Mouse (Mus musculus) right cerebral cortex, postnatal 4 days (tissue): ENCODE data around the gene Ugt1a8.
"Not testable (repeated sequence)": the region's sequence is repeated elsewhere in the genome, so short reads cannot be mapped to it uniquely, and the experiment has no call there.

Experiments used
- DNase-seq: peaks from one replicate; pipeline ENCODE4 v3.0.0-alpha.2; 2022

Ugt1a8 gene

DNA sequence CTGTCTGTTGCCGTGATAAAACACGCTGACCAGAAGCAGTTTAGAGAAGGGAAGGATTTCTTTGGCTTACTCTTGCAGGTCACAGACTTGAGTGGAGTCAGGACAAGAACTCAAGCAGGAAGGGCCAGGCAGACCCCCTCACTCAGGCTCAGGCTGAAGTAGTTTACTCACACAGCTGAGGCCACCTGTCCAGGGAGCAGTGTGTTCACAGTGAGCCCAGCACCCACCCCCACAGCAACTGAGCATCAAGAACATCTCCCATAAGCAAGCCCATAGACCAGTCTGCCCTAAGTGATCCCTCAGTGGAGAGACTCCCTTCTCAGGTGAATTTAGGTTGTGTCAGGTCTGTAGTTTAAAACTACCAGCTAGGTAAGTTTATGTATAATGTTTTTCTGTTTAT is 22.0 kb downstream of the Ugt1a8 start:
- DNase-seq, result not testable (repeated sequence)

GRCm38 (mm10) chr1:88112769-88113168 is 25.2 kb downstream of the Ugt1a8 start:
- DNase-seq, result not testable (repeated sequence)

GRCm38 (mm10) chr1:88120550-88120949 is 32.9 kb downstream of the Ugt1a8 start:
- not testable (repeated sequence) for DNase-seq

DNA sequence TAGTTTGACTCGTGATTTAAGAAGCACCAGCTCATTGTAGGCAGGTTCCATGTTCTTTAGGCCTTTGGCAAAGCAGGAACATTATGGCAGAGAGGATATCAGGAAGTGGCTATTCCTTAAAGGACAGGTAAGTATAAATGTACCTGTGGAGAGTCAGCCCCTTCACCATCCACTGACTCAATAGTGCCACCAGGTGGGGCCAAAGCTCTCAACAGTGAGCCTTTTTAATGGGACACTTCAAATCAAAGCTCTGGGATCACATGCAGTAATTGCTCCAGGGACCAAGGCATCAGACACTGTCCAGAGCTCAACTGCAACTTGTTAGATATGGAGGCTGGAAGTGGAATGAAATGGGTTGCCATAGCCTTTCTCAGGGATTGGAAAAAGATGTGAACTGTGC is 33.9 kb downstream of the Ugt1a8 start:
- not testable (repeated sequence) for DNase-seq

GRCm38 (mm10) chr1:88125827-88126360 is 38.3 kb downstream of the Ugt1a8 start:
- not testable (repeated sequence) for DNase-seq

- not testable (repeated sequence) for DNase-seq
Measured at GRCm38 (mm10) chr1:88129091-88129490, 41.5 kb downstream of the Ugt1a8 start.

GRCm38 (mm10) chr1:88130223-88130622 is 42.6 kb downstream of the Ugt1a8 start:
- not testable (repeated sequence) for DNase-seq

DNA sequence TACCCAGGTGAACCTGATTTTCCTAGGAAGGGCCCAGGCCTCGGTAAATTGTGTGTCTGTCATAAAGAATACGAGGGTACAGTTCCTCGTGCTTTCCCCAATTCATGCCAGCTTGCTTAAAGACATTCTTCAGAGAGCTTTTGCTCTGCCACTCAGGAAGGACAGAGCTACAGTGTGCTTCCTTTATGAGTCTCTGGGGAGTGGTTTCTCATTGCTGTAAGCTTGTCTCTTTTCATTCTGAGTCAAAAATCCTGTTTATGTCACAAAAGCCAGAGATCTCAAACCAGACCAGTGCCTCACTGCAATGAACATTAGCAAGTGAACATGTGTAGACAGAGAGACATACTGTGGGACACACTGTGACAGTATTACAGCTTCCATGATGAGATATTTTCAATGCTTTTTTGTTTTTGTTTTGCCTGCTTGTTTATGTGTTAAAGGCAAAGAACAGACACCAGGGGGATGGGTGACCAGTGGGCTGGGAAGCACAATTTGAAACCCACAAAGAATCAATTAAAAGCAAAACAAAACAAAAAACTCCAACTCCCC is 46.4 kb downstream of the Ugt1a8 start:
- no peak for DNase-seq

GRCm38 (mm10) chr1:88134457-88135011 is 46.9 kb downstream of the Ugt1a8 start, which contains the start of gene Ugt1a6a:
Gene Ugt1a6a (plus strand): TSS chr1:88134809.
- not testable (repeated sequence) for DNase-seq

- not testable (repeated sequence) for DNase-seq
Measured at GRCm38 (mm10) chr1:88135229-88135904, 47.8 kb downstream of the Ugt1a8 start.

GRCm38 (mm10) chr1:88136646-88137045 is 49.0 kb downstream of the Ugt1a8 start:
- DNase-seq, result no peak

DNA sequence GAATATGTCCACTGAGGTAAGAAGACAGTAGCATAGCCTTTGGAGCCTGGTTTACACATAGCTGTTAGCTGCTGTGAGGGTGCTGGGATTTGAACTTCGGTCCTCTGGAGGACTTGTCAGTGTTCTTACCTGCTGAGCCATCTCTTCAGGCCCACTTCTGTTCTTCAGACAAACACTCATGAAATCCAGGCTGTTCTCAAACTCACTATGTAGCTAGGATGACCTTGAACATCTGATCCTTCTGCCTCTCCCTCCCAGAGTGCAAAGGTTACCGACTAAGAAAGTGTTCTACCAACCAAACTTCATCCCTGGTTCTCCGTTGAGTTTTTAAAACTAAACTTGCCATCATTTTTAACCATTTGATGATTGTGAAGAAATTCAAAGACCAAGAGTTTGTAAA is 49.7 kb downstream of the Ugt1a8 start:
- no peak for DNase-seq

- no peak for DNase-seq
Measured at GRCm38 (mm10) chr1:88138145-88138544, 50.5 kb downstream of the Ugt1a8 start.

DNA sequence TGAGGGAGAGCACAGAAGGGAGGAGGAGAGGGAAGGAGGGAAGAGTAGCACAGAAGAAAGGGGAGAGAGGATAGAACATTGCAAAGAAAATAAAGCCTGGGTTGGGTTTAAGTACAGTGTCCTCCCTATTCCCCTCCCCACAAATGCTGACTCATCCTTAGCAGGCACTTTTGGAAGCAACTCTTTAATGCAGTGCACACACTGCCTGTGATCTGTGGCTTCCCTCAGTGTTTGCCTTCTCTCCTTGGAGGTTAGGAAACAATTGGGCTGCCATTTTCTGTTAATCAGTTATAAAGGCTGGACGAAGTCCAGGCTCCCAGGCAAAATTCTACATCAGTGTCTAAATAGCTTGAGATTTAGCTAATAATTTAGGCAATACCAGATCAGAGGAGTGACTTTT is 52.9 kb downstream of the Ugt1a8 start:
- DNase-seq, result not testable (repeated sequence)

- peak; percentile 59 for DNase-seq
Measured at GRCm38 (mm10) chr1:88143966-88144675, 56.5 kb downstream of the Ugt1a8 start.

DNA sequence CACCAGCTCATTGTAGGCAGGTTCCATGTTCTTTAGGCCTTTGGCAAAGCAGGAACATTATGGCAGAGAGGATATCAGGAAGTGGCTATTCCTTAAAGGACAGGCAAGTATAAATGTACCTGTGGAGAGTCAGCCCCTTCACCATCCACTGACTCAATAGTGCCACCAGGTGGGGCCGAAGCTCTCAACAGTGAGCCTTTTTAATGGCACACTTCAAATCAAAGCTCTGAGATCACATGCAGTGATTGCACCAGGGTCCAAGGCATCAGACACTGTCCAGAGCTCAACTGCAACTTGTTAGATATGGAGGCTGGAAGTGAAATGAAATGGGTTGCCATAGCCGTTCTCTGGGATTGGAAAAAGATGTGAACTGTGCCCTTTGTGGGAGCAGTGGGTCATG is 57.7 kb downstream of the Ugt1a8 start:
- not testable (repeated sequence) for DNase-seq

- DNase-seq, result peak; percentile 5
Measured at GRCm38 (mm10) chr1:88150133-88150532, 62.5 kb downstream of the Ugt1a8 start.

DNA sequence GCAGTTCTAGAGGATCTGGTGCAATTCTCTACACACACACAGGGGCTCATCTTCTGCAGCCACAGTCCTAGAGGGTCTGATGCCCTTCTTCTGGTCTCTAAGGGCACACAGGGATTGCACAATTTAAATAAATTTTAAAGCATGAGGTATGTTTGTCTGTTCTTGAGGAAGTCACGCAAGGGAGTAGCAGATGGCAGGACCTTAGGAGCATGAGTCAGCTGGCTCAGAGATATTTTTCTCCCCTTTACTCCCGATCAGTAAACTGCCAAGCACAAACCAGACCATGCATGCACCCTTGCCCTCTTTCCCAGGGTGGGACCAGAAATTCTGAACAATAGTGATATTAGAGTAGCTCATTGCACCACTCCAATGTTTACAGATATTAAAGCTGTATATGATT is 70.8 kb downstream of the Ugt1a8 start:
- no peak for DNase-seq

- DNase-seq, result no peak
Measured at GRCm38 (mm10) chr1:88165711-88166110, 78.1 kb downstream of the Ugt1a8 start, which contains the start of gene Ugt1a5. Gene Ugt1a5 (plus strand): TSS chr1:88166012.

GRCm38 (mm10) chr1:88172190-88172589 is 84.6 kb downstream of the Ugt1a8 start:
- DNase-seq, result not testable (repeated sequence)

- DNase-seq, result no peak
Measured at GRCm38 (mm10) chr1:88179657-88180056, 92.0 kb downstream of the Ugt1a8 start.

GRCm38 (mm10) chr1:88186325-88186935 is 98.8 kb downstream of the Ugt1a8 start:
- DNase-seq, result no peak

GRCm38 (mm10) chr1:88192136-88192535 is 104.5 kb downstream of the Ugt1a8 start:
- DNase-seq, result no peak
